Mouse (Mus musculus) thymus, adult 2 months (tissue): ENCODE measurements around the gene 9230112D13Rik. TPM values are rescaled to one million over a fixed set of nuclear protein-coding genes. Genes with fewer than 3 reads are reported as not detected.

Experiments used
- DNase-seq: peaks from one replicate; pipeline ENCODE4 v3.0.0; 2021
- H3K27ac ChIP-seq: fragments of 200-500 bp; 2 replicates; pipeline ENCODE4 v1.5.1; 2012; ENCODE audit warnings: low read length, control low read depth; ENCODE audit not compliant: control insufficient read depth, insufficient read depth
- H3K27me3 ChIP-seq: fragments of 200-500 bp; 2 replicates; pipeline ENCODE4 v1.6.1; 2012; ENCODE audit warnings: mild to moderate bottlenecking, low read length, moderate library complexity, mixed read lengths; ENCODE audit not compliant: control insufficient read depth, insufficient read depth
- H3K36me3 ChIP-seq: fragments of 200-500 bp; 2 replicates; pipeline ENCODE4 v1.6.1; 2012; ENCODE audit warnings: mild to moderate bottlenecking, low read length, moderate library complexity; ENCODE audit not compliant: control insufficient read depth, insufficient read depth
- H3K4me1 ChIP-seq: fragments of 200-500 bp; replicated peaks from 2 replicates; pipeline ENCODE4 v1.6.1; 2012; ENCODE audit warnings: low read length; ENCODE audit not compliant: control insufficient read depth, insufficient read depth
- H3K4me3 ChIP-seq: fragments of 200-500 bp; 2 replicates; pipeline ENCODE4 v1.5.1; 2012; ENCODE audit warnings: mild to moderate bottlenecking, low read length, control low read depth, moderate library complexity; ENCODE audit not compliant: control insufficient read depth, insufficient read depth
- CTCF ChIP-seq: fragments of 200-500 bp; IDR thresholded peaks from 2 replicates; pipeline ENCODE4 v1.5.1; 2012; ENCODE audit warnings: mild to moderate bottlenecking, control low read depth, low read length, moderate library complexity, borderline replicate concordance; ENCODE audit not compliant: control insufficient read depth, poor library complexity, insufficient read depth; ENCODE audit errors: extremely low read depth
- POLR2A ChIP-seq: fragments of 200-500 bp; IDR thresholded peaks from 2 replicates; pipeline ENCODE4 v1.6.1; 2012; ENCODE audit warnings: mild to moderate bottlenecking, low read length, control low read depth, moderate library complexity; ENCODE audit not compliant: control insufficient read depth, poor library complexity, insufficient read depth; ENCODE audit errors: extremely low read depth
- WGBS: fragments of 180-500 bp; shearing (Covaris S2); methylation state at CpG from one replicate; pipeline ENCODE4 v1.1.7; 2018; 5-methylcytosine and 5-hydroxymethylcytosine counted together
- polyA plus RNA-seq: library from polyadenylated mRNA; depleted of rRNA; stranded (reverse); fragments of >200 nt; gene quantifications from 2 replicates; pipeline ENCODE4 v1.2.3, GENCODE M21; 2012

Gene 9230112D13Rik
- polyA plus RNA-seq, 1 experiment = not detected

- Histone ChIP-seq H3K36me3 (no peaks in the 10 kb centered on the region), H3K4me1 (no peaks in the 10 kb centered on the region), H3K27me3 (no peaks in the 10 kb centered on the region), H3K27ac (no peak overlapping the region), H3K4me3 (no peak overlapping the region)
- WGBS = 73% methylated on average over 5 of the region's 5 CpGs
- no peak for DNase-seq
- TF ChIP-seq POLR2A (no peak), CTCF (no peak)
These were observed 45.1 kb upstream of the 9230112D13Rik start for GRCm38 (mm10) chr14:34567697-34568096.

GRCm38 (mm10) chr14:34566530-34566929, 43.9 kb upstream of the 9230112D13Rik start:
- no peak overlapping the region for H3K4me3 ChIP-seq
- no peak overlapping the region for H3K27ac ChIP-seq
- DNase-seq = no peak
- no peaks in the 10 kb centered on the region for H3K4me1 ChIP-seq
- no peaks in the 10 kb centered on the region for H3K27me3 ChIP-seq
- H3K36me3 ChIP-seq = no peaks in the 10 kb centered on the region
- TF ChIP-seq POLR2A (no peak), CTCF (no peak)
- WGBS = 94% methylated on average over 7 of the region's 7 CpGs

GRCm38 (mm10) chr14:34565711-34566110, 43.1 kb upstream of the 9230112D13Rik start:
- no peaks in the 10 kb centered on the region for H3K4me1 ChIP-seq
- no peaks in the 10 kb centered on the region for H3K27me3 ChIP-seq
- no peak overlapping the region for H3K4me3 ChIP-seq
- H3K36me3 ChIP-seq = no peaks in the 10 kb centered on the region
- TF ChIP-seq POLR2A (no peak), CTCF (no peak)
- WGBS = 86% methylated on average over 17 of the region's 17 CpGs
- no peak for DNase-seq
- no peak overlapping the region for H3K27ac ChIP-seq

- no peaks in the 10 kb centered on the region for H3K4me1 ChIP-seq
- no peak for DNase-seq
- TF ChIP-seq POLR2A (no peak), CTCF (no peak)
- 94% methylated on average over 5 of the region's 5 CpGs for WGBS
- H3K27me3 ChIP-seq = no peaks in the 10 kb centered on the region
- H3K27ac ChIP-seq = no peak overlapping the region
- no peak overlapping the region for H3K4me3 ChIP-seq
- no peaks in the 10 kb centered on the region for H3K36me3 ChIP-seq
These were observed 42.0 kb upstream of the 9230112D13Rik start for GRCm38 (mm10) chr14:34564646-34565045.

GRCm38 (mm10) chr14:34562393-34562792, 39.8 kb upstream of the 9230112D13Rik start:
- Histone ChIP-seq H3K4me3 (no peak overlapping the region), H3K27me3 (no peaks in the 10 kb centered on the region), H3K4me1 (no peaks in the 10 kb centered on the region), H3K27ac (no peak overlapping the region), H3K36me3 (no peaks in the 10 kb centered on the region)
- WGBS = 9% methylated on average over 2 of the region's 2 CpGs
- no peak for DNase-seq
- TF ChIP-seq POLR2A (no peak), CTCF (no peak)

- H3K36me3 ChIP-seq = no peaks in the 10 kb centered on the region
- WGBS = 97% methylated on average over 8 of the region's 8 CpGs
These were observed 39.0 kb upstream of the 9230112D13Rik start for GRCm38 (mm10) chr14:34561647-34562046.

GRCm38 (mm10) chr14:34558947-34559346, 36.3 kb upstream of the 9230112D13Rik start:
- H3K27me3 ChIP-seq = no peaks in the 10 kb centered on the region
- H3K4me1 ChIP-seq = no peaks in the 10 kb centered on the region
- no peak for TF ChIP-seq CTCF
- no peak for TF ChIP-seq POLR2A
- no peak for DNase-seq
- H3K4me3 ChIP-seq = no peak overlapping the region
- no peak overlapping the region for H3K27ac ChIP-seq
- 72% methylated on average over 9 of the region's 9 CpGs for WGBS
- H3K36me3 ChIP-seq = no peaks in the 10 kb centered on the region

More at GRCm38 (mm10) chr14:34561647-34562046, 39.0 kb upstream of the 9230112D13Rik start:
- no peaks in the 10 kb centered on the region for H3K27me3 ChIP-seq
- H3K27ac ChIP-seq = no peak overlapping the region
- TF ChIP-seq CTCF (no peak), POLR2A (no peak)
- DNase-seq = no peak
- H3K4me3 ChIP-seq = no peak overlapping the region
- no peaks in the 10 kb centered on the region for H3K4me1 ChIP-seq
